Mouse (Mus musculus) brain, embryonic 14.5 days (tissue): ENCODE results near the gene Ptch2.

Experiments
- CTCF ChIP-seq: fragments of 200-500 bp; IDR thresholded peaks from 2 replicates; pipeline ENCODE4 v1.5.1; 2012; ENCODE audit warnings: inconsistent platforms, mild to moderate bottlenecking, moderate library complexity, borderline replicate concordance; ENCODE audit not compliant: insufficient read depth, insufficient read length; ENCODE audit errors: extremely low read depth
- POLR2A ChIP-seq: fragments of 200-500 bp; IDR thresholded peaks from 2 replicates; pipeline ENCODE4 v1.6.1; 2012; ENCODE audit warnings: mild to moderate bottlenecking, inconsistent platforms, borderline replicate concordance; ENCODE audit not compliant: poor library complexity, insufficient read depth, insufficient read length, severe bottlenecking; ENCODE audit errors: extremely low read depth

- TF ChIP-seq CTCF = no peak
- no peak for TF ChIP-seq POLR2A
Measured at GRCm38 (mm10) chr4:117155020-117155791, 59.3 kb downstream of the Ptch2 start.
